Mouse (Mus musculus): ENCODE data around the gene Fstl3. TPM values are rescaled to one million over a fixed set of nuclear protein-coding genes. Genes with fewer than 3 reads are reported as not detected.
A peak's percentile ranks its signal among the peaks of the same experiment; 100 is the strongest.

Gene Fstl3
- polyA plus RNA-seq, 1 experiment from 2014 or later = 29.0 TPM

GRCm38 (mm10) chr10:79789581-79789980 is 12.5 kb downstream of the Fstl3 start:
- Histone ChIP-seq H3K27ac (no peak overlapping the region), H3K27me3 (peaks cover 4% of the 10 kb centered on the region; the same call in 1 of the 2 replicates), H3K4me3 (no peak overlapping the region), H3K36me3 (no peaks in the 10 kb centered on the region), H3K9me3 (replicated peaks) (no peaks in the 10 kb centered on the region), H3K4me2 (no peak overlapping the region), H3K4me1 (replicated peaks) (peaks cover 14% of the 10 kb centered on the region), H3K9ac (no peak overlapping the region)
- 46% methylated on average over 2 of the region's 2 CpGs for WGBS
- ATAC-seq (replicated peaks; ENCODE audit: insufficient number of reproducible peaks, insufficient read depth, low FRiP score, low read depth) = no peak

- Histone ChIP-seq H3K4me1 (replicated peaks) (peaks cover 22% of the 10 kb centered on the region), H3K36me3 (no peaks in the 10 kb centered on the region), H3K4me3 (no peak within 1 kb of the TSS), H3K4me2 (no peak within 1 kb of the TSS), H3K27ac (no peak within 1 kb of the TSS), H3K9me3 (replicated peaks) (no peaks in the 10 kb centered on the region), H3K9ac (no peak within 1 kb of the TSS), H3K27me3 (0 out of 2 replicates have a peak, but pooled peaks cover 5% of the 10 kb centered on the region)
- no peak for ATAC-seq (replicated peaks; ENCODE audit: insufficient number of reproducible peaks, insufficient read depth, low FRiP score, low read depth)
- 82% methylated on average over 4 of the region's 4 CpGs for WGBS
These were observed 13.8 kb downstream of the Fstl3 start, which contains the start of gene Prss57 for GRCm38 (mm10) chr10:79790861-79791260. Prss57 (minus strand) TSS chr10:79790961.

- Histone ChIP-seq H3K9ac (no peak overlapping the region), H3K9me3 (replicated peaks) (no peaks in the 10 kb centered on the region), H3K4me1 (replicated peaks) (peaks cover 28% of the 10 kb centered on the region), H3K4me2 (no peak overlapping the region), H3K27me3 (0 out of 2 replicates have a peak, but pooled peaks cover 5% of the 10 kb centered on the region), H3K4me3 (no peak overlapping the region), H3K27ac (no peak overlapping the region), H3K36me3 (no peaks in the 10 kb centered on the region)
- ATAC-seq (replicated peaks; ENCODE audit: insufficient number of reproducible peaks, insufficient read depth, low FRiP score, low read depth) = no peak
- WGBS = 75% methylated on average over 5 of the region's 5 CpGs
These were observed 15.4 kb downstream of the Fstl3 start for GRCm38 (mm10) chr10:79792339-79793040.

- ATAC-seq (replicated peaks; ENCODE audit: insufficient number of reproducible peaks, insufficient read depth, low FRiP score, low read depth) = peak; percentile 59
- WGBS = 5% methylated on average over 51 of the region's 51 CpGs
- Histone ChIP-seq H3K27me3 (0 out of 2 replicates have a peak, but pooled peaks cover 5% of the 10 kb centered on the region), H3K4me1 (replicated peaks) (peaks cover 28% of the 10 kb centered on the region), H3K9ac (peak within 1 kb of the TSS; percentile 95), H3K27ac (peak within 1 kb of the TSS; percentile 83), H3K36me3 (no peaks in the 10 kb centered on the region), H3K4me2 (peak within 1 kb of the TSS; percentile 98), H3K9me3 (replicated peaks) (no peaks in the 10 kb centered on the region), H3K4me3 (peak within 1 kb of the TSS; percentile 97)
These were observed 16.1 kb downstream of the Fstl3 start, which contains the start of gene Palm for GRCm38 (mm10) chr10:79793051-79793737. Palm (plus strand) TSS chr10:79793572.

GRCm38 (mm10) chr10:79793738-79794490 is 16.8 kb downstream of the Fstl3 start:
- 6% methylated on average over 38 of the region's 38 CpGs for WGBS
- Histone ChIP-seq H3K4me2 (peak overlapping the region; percentile 98), H3K9me3 (replicated peaks) (no peaks in the 10 kb centered on the region), H3K36me3 (no peaks in the 10 kb centered on the region), H3K27me3 (0 out of 2 replicates have a peak, but pooled peaks cover 5% of the 10 kb centered on the region), H3K4me3 (peak overlapping the region; percentile 97), H3K27ac (peak overlapping the region; percentile 83), H3K9ac (peak overlapping the region; percentile 95), H3K4me1 (replicated peaks) (peaks cover 28% of the 10 kb centered on the region)
- ATAC-seq (replicated peaks; ENCODE audit: insufficient number of reproducible peaks, insufficient read depth, low FRiP score, low read depth) = no peak; the same call in 1 of the 2 replicates

- Histone ChIP-seq H3K4me1 (replicated peaks) (peaks cover 28% of the 10 kb centered on the region), H3K27ac (peak overlapping the region; percentile 83), H3K4me2 (peak overlapping the region; percentile 98), H3K9ac (peak overlapping the region; percentile 95), H3K36me3 (no peaks in the 10 kb centered on the region), H3K27me3 (0 out of 2 replicates have a peak, but pooled peaks cover 5% of the 10 kb centered on the region), H3K9me3 (replicated peaks) (no peaks in the 10 kb centered on the region), H3K4me3 (peak overlapping the region; percentile 97)
- WGBS = 24% methylated on average over 10 of the region's 10 CpGs
- ATAC-seq (replicated peaks; ENCODE audit: insufficient number of reproducible peaks, insufficient read depth, low FRiP score, low read depth) = peak; percentile 65
These were observed 17.4 kb downstream of the Fstl3 start for GRCm38 (mm10) chr10:79794491-79794931.

GRCm38 (mm10) chr10:79795905-79796304 is 18.8 kb downstream of the Fstl3 start:
- 93% methylated on average over 3 of the region's 3 CpGs for WGBS
- ATAC-seq (replicated peaks; ENCODE audit: insufficient number of reproducible peaks, insufficient read depth, low FRiP score, low read depth) = no peak

GRCm38 (mm10) chr10:79797326-79797725 is 20.3 kb downstream of the Fstl3 start:
- Histone ChIP-seq H3K36me3 (no peaks in the 10 kb centered on the region), H3K9me3 (replicated peaks) (no peaks in the 10 kb centered on the region), H3K27ac (peak overlapping the region; percentile 11; the same call in 1 of the 2 replicates), H3K9ac (no peak overlapping the region), H3K4me2 (no peak overlapping the region; the same call in 1 of the 2 replicates), H3K27me3 (0 out of 2 replicates have a peak, but pooled peaks cover 5% of the 10 kb centered on the region), H3K4me1 (replicated peaks) (peaks cover 35% of the 10 kb centered on the region), H3K4me3 (no peak overlapping the region)
- 34% methylated on average over 15 of the region's 15 CpGs for WGBS
- ATAC-seq (replicated peaks; ENCODE audit: insufficient number of reproducible peaks, insufficient read depth, low FRiP score, low read depth) = no peak

More at GRCm38 (mm10) chr10:79795905-79796304, 18.8 kb downstream of the Fstl3 start:
- Histone ChIP-seq H3K27me3 (0 out of 2 replicates have a peak, but pooled peaks cover 5% of the 10 kb centered on the region), H3K4me3 (no peak overlapping the region), H3K4me1 (replicated peaks) (peaks cover 28% of the 10 kb centered on the region), H3K4me2 (no peak overlapping the region), H3K9ac (no peak overlapping the region), H3K36me3 (no peaks in the 10 kb centered on the region), H3K27ac (no peak overlapping the region), H3K9me3 (replicated peaks) (no peaks in the 10 kb centered on the region)

- WGBS = 78% methylated on average over 12 of the region's 12 CpGs
- ATAC-seq (replicated peaks; ENCODE audit: insufficient number of reproducible peaks, insufficient read depth, low FRiP score, low read depth) = no peak
- H3K9ac ChIP-seq = no peak overlapping the region
- H3K9me3 ChIP-seq (replicated peaks) = no peaks in the 10 kb centered on the region
- H3K36me3 ChIP-seq = no peaks in the 10 kb centered on the region
- no peak overlapping the region for H3K4me3 ChIP-seq
- peak overlapping the region; percentile 13; the same call in 1 of the 2 replicates for H3K27ac ChIP-seq
- no peak overlapping the region for H3K4me2 ChIP-seq
- H3K4me1 ChIP-seq (replicated peaks) = peaks cover 40% of the 10 kb centered on the region
- 0 out of 2 replicates have a peak, but pooled peaks cover 5% of the 10 kb centered on the region for H3K27me3 ChIP-seq
These were observed 21.3 kb downstream of the Fstl3 start for GRCm38 (mm10) chr10:79798289-79798928.

- H3K9me3 ChIP-seq (replicated peaks) = no peaks in the 10 kb centered on the region
- no peaks in the 10 kb centered on the region for H3K36me3 ChIP-seq
- WGBS = 85% methylated on average over 11 of the region's 11 CpGs
- H3K27me3 ChIP-seq = no peaks in the 10 kb centered on the region
- no peak overlapping the region for H3K27ac ChIP-seq
- H3K4me1 ChIP-seq (replicated peaks) = peaks cover 32% of the 10 kb centered on the region
- H3K9ac ChIP-seq = no peak overlapping the region
- ATAC-seq (replicated peaks; ENCODE audit: insufficient number of reproducible peaks, insufficient read depth, low FRiP score, low read depth) = no peak
- H3K4me2 ChIP-seq = no peak overlapping the region
- no peak overlapping the region for H3K4me3 ChIP-seq
These were observed 23.4 kb downstream of the Fstl3 start for GRCm38 (mm10) chr10:79800508-79800907.
